29 mouse cellular contexts compared by ENCODE assay signal in the genomic region with DNA sequence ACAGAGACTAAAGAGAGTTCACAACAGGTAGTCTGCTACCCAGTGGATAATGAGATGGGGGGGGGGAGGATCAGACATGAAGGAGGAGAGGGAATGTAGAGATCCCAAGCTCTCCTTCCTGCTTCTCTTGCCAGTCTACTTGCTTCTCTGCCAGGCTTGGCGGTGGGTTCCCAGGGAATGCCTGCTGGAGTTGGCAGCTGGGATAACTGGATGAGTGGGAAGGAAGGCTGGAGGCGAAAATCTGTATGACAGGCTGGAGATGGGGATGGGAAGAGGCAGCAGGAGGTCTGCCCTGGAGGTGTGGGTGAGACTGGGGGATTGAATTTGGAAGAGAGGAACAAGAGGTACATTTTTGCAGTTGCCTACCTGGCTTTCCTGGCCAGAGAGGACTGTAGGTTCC. TPM values are rescaled to one million over a fixed set of nuclear protein-coding genes. Genes with fewer than 3 reads are reported as not detected.
DNase-seq lines count a peak whose midpoint lies in the region; ATAC-seq lines count a peak whose summit lies in the region.
"Had no signal": no experiment of that assay in that cellular context is flagged by ENCODE, and none has a peak within 500 bp of the region (broad histone marks: within the 10 kb centered on the region; RNA-seq: fewer than 3 reads in every experiment).

No protein-coding gene starts in this region.

- no peaks in the 10 kb centered on the region for H3K36me3 ChIP-seq in midbrain, embryonic 11.5 days (ENCODE audit: control insufficient read depth, insufficient read depth, low read length)
- no peaks in the 10 kb centered on the region for H3K36me3 ChIP-seq in midbrain, embryonic 16.5 days (ENCODE audit: control insufficient read depth, insufficient read depth, low read length)
- H3K36me3 ChIP-seq: embryonic facial prominence, embryonic 15.5 days; heart, embryonic 15.5 days; hindbrain, embryonic 15.5 days; limb, embryonic 13.5 days; liver, embryonic 13.5 days; stomach, embryonic 15.5 days had no signal

- WGBS in midbrain, embryonic 11.5 days: 93% methylated on average over 2 of the region's 2 CpGs
- 82% methylated on average over 2 of the region's 2 CpGs for WGBS in midbrain, embryonic 16.5 days

- H3K4me2 ChIP-seq in midbrain, embryonic 11.5 days: no peak overlapping the region
- no peak overlapping the region for H3K4me2 ChIP-seq in midbrain, embryonic 16.5 days (ENCODE audit: low read length)
- H3K4me2 ChIP-seq: embryonic facial prominence, embryonic 15.5 days; heart, embryonic 15.5 days; hindbrain, embryonic 15.5 days; limb, embryonic 13.5 days; liver, embryonic 13.5 days; stomach, embryonic 15.5 days had no signal

- H3K9me3 ChIP-seq in midbrain, embryonic 11.5 days (ENCODE audit: control insufficient read depth, low read length): no peaks in the 10 kb centered on the region
- 0 out of 2 replicates have a peak, but pooled peaks cover 3% of the 10 kb centered on the region for H3K9me3 ChIP-seq in midbrain, embryonic 16.5 days (replicated peaks; ENCODE audit: control insufficient read depth, low read length, poor library complexity, severe bottlenecking)
- H3K9me3 ChIP-seq: heart, embryonic 15.5 days; hindbrain, embryonic 15.5 days; liver, embryonic 13.5 days; stomach, embryonic 15.5 days had no signal

- no peak for ATAC-seq in cerebellum, adult (ENCODE audit: insufficient number of reproducible peaks, low FRiP score, low TSS enrichment)
- no peak for ATAC-seq in midbrain, embryonic 11.5 days (ENCODE audit: low FRiP score)
- ATAC-seq in midbrain, embryonic 16.5 days: no peak
- ATAC-seq: activated CD4-positive, CD25-positive, alpha-beta regulatory T cell, adult 4 months; forebrain, embryonic 14.5 days had no signal

- DNase-seq in cerebellum, postnatal 10 days: peak; percentile 57 to 72
- DNase-seq in midbrain, embryonic 11.5 days (ENCODE audit: low spot score, missing footprints): peak; percentile 76
- DNase-seq in left cerebral cortex, postnatal 36 days (ENCODE audit: low spot score in 2 of 2): peak; percentile 23 to 28
- no peak for DNase-seq in adrenal gland, adult 2 months
- no peak for DNase-seq in lung, postnatal 14 days
- DNase-seq: adrenal gland, postnatal 10 days; cerebellum, adult 9-10 months; gastrocnemius, adult 2 months; heart, postnatal 36 days; kidney, adult 2 months; liver, embryonic 13.5 days; lung, adult 2 months; lung, postnatal 36 days; midbrain, embryonic 14.5 days; thymus, postnatal 36 days had no signal

- intact Hi-C loops in left cerebral cortex, postnatal 36 days (cut with DNase I): no loop called here

- H3K4me1 ChIP-seq in midbrain, embryonic 11.5 days (ENCODE audit: control insufficient read depth, insufficient read depth, low read length): no peaks in the 10 kb centered on the region
- H3K4me1 ChIP-seq in midbrain, embryonic 16.5 days (ENCODE audit: control insufficient read depth, insufficient read depth, low read length): no peaks in the 10 kb centered on the region
- H3K4me1 ChIP-seq: embryonic facial prominence, embryonic 15.5 days; heart, embryonic 15.5 days; hindbrain, embryonic 15.5 days; limb, embryonic 13.5 days; liver, embryonic 13.5 days; megakaryocyte, embryonic 14.5 days; stomach, embryonic 15.5 days had no signal

- no peak overlapping the region for H3K4me3 ChIP-seq in midbrain, embryonic 11.5 days (ENCODE audit: low read depth, low read length)
- H3K4me3 ChIP-seq in midbrain, embryonic 16.5 days (ENCODE audit: low read depth, low read length): no peak overlapping the region
- H3K4me3 ChIP-seq: embryonic facial prominence, embryonic 15.5 days; gastrocnemius, adult 2 months; heart, embryonic 15.5 days; hindbrain, embryonic 15.5 days; limb, embryonic 13.5 days; liver, embryonic 13.5 days; megakaryocyte, embryonic 14.5 days; myocyte; stomach, embryonic 15.5 days had no signal

- no peak overlapping the region for H3K9ac ChIP-seq in midbrain, embryonic 11.5 days (ENCODE audit: low read length)
- H3K9ac ChIP-seq in midbrain, embryonic 16.5 days (ENCODE audit: low read depth, low read length): no peak overlapping the region
- H3K9ac ChIP-seq: embryonic facial prominence, embryonic 15.5 days; heart, embryonic 15.5 days; hindbrain, embryonic 15.5 days; limb, embryonic 13.5 days; liver, embryonic 13.5 days; stomach, embryonic 15.5 days had no signal

- H3K27me3 ChIP-seq in midbrain, embryonic 11.5 days (ENCODE audit: control insufficient read depth, insufficient read depth, low read length): no peaks in the 10 kb centered on the region
- H3K27me3 ChIP-seq in midbrain, embryonic 16.5 days (ENCODE audit: control insufficient read depth, insufficient read depth, low read depth, low read length): no peaks in the 10 kb centered on the region
- H3K27me3 ChIP-seq: embryonic facial prominence, embryonic 15.5 days; heart, embryonic 15.5 days; hindbrain, embryonic 15.5 days; limb, embryonic 13.5 days; liver, embryonic 13.5 days; megakaryocyte, embryonic 14.5 days; stomach, embryonic 15.5 days had no signal

- H3K27ac ChIP-seq in midbrain, embryonic 11.5 days (ENCODE audit: low read depth, low read length): no peak overlapping the region
- H3K27ac ChIP-seq in midbrain, embryonic 16.5 days (ENCODE audit: low read length): no peak overlapping the region
- H3K27ac ChIP-seq: embryonic facial prominence, embryonic 15.5 days; gastrocnemius, adult 2 months; heart, embryonic 15.5 days; hindbrain, embryonic 15.5 days; kidney, postnatal 0 days; limb, embryonic 13.5 days; liver, embryonic 13.5 days; stomach, embryonic 15.5 days had no signal

RNA-seq across cellular contexts. Expression of a gene that starts 19.4 kb away (rescaled TPM):
- 3.0 and 4.0 TPM in 2 replicates for polyA plus RNA-seq in midbrain, embryonic 11.5 days (2014; fragmentation: Nextera tagmentation; extraction: Ambion mirVana)
- polyA plus RNA-seq in midbrain, embryonic 16.5 days (2015; fragmentation: Nextera tagmentation; extraction: Ambion mirVana): 7.8 and 12.2 TPM in 2 replicates
- 10 to 100 TPM; 19.9 to 22.2 TPM for total RNA-seq in left cerebral cortex, postnatal 36 days (2021)
- not detected for total RNA-seq in adrenal gland, adult 2 months (2021)
- 0.10 and 0.15 TPM in 2 replicates for polyA plus RNA-seq in adrenal gland, adult 2 months (2012; rRNA removed)
- total RNA-seq: adrenal gland, postnatal 10 days; common myeloid progenitor, adult 5-6 weeks; gastrocnemius, adult 2 months; heart, postnatal 36 days had no signal
- polyA plus RNA-seq: activated CD4-positive, CD25-positive, alpha-beta regulatory T cell, adult 4 months; heart, embryonic 15.5 days; intestine, embryonic 14.5 days; kidney, adult 2 months; liver, embryonic 13.5 days; lung, adult 2 months; myocyte had no signal

Comparison
In these comparisons a context has a peak if more than half of its experiments do, and no peak if none do; other contexts are left out.
1. DNase-seq: peak in cerebellum, postnatal 10 days (2 of 2), midbrain, embryonic 11.5 days (single experiment) and left cerebral cortex, postnatal 36 days (2 of 2); none in adrenal gland, adult 2 months (single experiment) and lung, postnatal 14 days (single experiment).